Mouse (Mus musculus): ENCODE measurements around the gene C2cd3.
A peak's percentile ranks its signal among the peaks of the same experiment; 100 is the strongest.

C2cd3 gene

DNA sequence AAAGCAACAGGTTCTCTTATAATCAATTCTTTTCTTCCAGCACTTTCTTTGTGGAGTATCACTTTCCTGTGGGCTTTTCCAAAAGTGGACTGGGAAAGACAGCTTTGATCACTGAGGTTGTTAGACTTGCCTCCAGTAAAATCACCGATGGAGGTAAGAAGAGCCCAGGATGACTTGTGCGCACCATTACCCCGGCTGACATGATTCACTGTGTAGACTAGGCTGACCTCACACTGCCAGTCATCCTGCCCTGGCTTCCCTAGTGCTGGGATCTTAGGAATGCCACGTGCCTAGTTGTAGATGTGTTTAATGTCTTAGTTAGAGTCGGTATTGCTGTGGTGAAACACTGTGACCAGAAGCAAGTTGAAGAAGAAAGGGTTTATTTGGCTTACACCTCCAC is 35.6 kb downstream of the C2cd3 start:
- no peak for DNase-seq

- no peak for DNase-seq
Observed at GRCm38 (mm10) chr7:100408684-100409083, 36.7 kb downstream of the C2cd3 start.

DNA sequence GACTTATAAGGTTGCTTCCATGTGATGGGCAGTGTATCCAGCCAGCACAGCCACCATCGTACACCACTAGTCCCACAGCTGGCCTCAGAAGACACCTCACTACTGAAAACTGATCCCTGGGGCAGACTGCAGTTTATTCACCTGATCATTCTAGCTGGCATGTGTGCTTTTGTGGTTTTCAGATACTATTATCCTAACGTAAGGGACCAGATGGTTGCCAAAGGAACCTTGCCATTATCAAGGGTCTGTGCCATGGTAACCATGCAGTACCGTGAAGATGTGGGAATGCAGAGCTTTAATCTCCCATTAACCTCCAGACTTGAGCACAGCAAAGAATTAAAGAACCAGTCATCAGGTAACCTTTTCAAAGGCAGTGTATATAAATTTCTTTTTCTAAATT is 53.8 kb downstream of the C2cd3 start:
- no peak for DNase-seq

GRCm38 (mm10) chr7:100429102-100429501 is 57.1 kb downstream of the C2cd3 start:
- peak; percentile 60 to 70 for DNase-seq

DNA sequence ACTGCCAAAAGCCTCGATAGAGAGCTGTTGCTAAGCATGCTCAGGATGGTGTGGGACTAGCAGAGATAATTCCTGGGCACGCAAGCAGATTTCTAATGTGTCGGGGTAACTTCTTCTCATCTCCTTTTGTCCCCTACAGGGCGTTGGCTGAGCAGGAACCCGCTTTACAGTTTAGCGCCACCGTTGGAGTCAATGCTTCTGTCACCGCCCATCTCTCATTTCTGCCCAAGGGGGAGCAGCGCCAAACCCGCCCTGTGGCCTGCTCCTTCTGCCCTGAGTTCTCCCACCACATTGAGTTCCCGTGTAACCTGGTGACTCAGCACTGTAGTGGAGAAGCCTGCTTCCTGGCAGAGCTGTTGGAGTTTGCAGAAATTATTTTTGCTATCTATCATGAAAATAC is 57.9 kb downstream of the C2cd3 start:
- DNase-seq: no peak

- DNase-seq: peak in 1 of 2 experiments; percentile 41
Observed at GRCm38 (mm10) chr7:100431103-100431502, 59.1 kb downstream of the C2cd3 start.

DNA sequence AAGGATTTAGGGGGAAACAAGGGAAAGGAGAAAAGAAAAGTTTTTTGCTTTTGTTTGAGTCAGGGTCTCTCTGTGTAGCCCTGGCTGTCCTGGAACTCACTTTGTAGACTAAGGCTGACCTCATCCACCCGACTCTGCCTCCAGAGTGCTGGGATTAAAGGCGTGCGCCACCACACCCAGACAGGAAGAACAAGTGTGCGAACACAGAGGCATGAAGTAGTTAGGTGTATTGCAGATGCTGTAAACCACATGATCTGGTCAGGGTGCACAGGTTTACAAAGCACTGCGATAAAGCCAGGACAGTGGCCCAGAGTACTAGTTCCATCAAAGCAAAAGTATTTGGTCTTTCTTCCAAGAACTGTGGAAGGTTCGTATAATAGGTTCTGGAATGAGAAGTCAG is 61.3 kb downstream of the C2cd3 start:
- DNase-seq: no peak

- DNase-seq: no peak
Observed at GRCm38 (mm10) chr7:100443728-100444127, 71.7 kb downstream of the C2cd3 start.

DNA sequence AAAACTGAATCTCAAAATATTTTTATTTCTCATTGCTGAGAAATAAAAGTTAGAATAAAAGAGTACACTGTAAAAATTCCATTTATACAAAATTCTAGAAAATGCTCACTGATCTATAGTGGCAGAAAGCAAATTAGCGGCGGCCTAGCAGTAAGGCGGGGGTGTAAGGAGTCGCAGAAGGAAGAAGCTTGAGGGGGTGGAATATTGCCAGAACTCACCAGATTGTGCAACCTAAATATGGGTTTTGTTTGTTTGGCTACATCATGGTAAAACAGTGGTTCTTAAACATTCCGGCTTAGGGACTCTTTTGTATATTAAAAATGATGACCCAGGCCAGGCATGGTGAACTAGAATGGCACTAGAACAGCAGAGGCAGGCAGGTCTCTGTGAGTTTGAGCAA is 74.2 kb downstream of the C2cd3 start:
- DNase-seq: no peak

DNA sequence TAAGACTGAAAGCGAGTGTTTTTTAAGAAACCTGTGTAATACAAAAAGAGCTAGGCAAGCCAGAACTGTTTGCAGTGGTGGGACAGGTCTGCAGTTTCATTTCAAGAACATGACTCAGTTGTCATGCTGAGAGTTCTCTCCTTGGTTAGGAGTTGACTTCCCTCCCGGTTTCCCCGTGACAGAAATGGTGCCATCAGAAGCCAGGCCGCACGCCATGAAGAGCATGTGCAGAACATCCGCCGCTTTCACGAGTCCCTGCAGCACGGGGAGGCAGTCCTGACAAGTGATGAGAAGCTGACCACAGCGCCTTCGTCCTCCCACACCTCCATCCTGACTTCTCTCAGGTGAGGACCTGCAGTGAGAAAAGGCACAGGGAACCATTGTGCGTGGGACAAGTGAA is 76.5 kb downstream of the C2cd3 start:
- DNase-seq: no peak

GRCm38 (mm10) chr7:100448985-100449384 is 77.0 kb downstream of the C2cd3 start:
- no peak for DNase-seq

GRCm38 (mm10) chr7:100458153-100458552 is 86.1 kb downstream of the C2cd3 start:
- no peak for DNase-seq

- no peak for DNase-seq
Observed at GRCm38 (mm10) chr7:100459862-100460261, 87.8 kb downstream of the C2cd3 start.

DNA sequence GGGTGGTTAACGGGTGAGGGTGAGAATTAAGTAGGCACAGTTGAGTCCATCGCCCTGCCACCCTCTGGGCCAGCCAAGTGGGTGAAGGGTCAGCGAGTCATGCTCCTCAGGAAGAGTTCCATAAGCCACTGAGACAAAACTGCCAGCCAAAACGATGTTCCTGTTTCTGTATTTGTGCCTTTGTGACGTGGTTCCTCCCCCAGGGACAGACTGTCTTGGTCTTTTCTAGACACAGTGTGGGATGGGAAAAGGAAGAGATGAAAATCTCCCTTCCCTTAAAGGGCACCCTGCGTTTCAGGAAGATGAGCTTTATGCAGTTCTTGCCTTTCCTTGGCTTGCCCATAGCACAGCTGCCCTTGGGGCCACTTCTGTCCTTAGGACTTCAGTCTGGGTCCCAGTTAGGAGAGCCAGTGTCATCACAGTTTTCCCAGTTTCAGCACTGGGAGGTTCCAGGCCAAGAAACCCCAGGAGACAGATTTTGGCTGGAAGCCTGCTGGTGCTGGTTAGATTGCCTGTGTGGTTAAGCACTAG is 89.7 kb downstream of the C2cd3 start:
- DNase-seq: peak; percentile 89 to 93

GRCm38 (mm10) chr7:100463194-100463593 is 91.2 kb downstream of the C2cd3 start:
- no peak for DNase-seq

GRCm38 (mm10) chr7:100463757-100464156 is 91.7 kb downstream of the C2cd3 start:
- peak; percentile 64 to 83 for DNase-seq

- DNase-seq: peak in 1 of 2 experiments; percentile 27
Observed at GRCm38 (mm10) chr7:100464248-100464647, 92.2 kb downstream of the C2cd3 start.

DNA sequence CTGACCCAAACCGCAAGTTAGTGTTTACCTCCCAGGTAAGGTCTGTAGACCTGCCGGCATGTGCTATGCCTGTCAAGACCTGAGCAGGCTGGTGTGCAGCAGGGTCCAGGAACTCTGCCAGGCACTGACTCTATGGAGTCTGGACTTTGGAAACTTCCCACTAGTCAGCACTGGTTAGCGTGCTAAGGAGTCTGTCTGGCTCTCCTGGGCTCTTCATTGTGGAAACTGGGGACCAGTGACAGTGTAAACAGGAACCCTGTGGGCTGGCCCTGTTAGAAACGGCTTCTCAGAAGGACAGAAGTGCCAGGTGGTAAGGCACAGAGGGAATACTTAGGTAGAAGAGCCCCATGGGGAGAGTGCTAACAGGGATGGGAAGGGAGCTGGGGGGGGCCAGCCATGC is 93.2 kb downstream of the C2cd3 start:
- peak; percentile 84 to 91 for DNase-seq

DNA sequence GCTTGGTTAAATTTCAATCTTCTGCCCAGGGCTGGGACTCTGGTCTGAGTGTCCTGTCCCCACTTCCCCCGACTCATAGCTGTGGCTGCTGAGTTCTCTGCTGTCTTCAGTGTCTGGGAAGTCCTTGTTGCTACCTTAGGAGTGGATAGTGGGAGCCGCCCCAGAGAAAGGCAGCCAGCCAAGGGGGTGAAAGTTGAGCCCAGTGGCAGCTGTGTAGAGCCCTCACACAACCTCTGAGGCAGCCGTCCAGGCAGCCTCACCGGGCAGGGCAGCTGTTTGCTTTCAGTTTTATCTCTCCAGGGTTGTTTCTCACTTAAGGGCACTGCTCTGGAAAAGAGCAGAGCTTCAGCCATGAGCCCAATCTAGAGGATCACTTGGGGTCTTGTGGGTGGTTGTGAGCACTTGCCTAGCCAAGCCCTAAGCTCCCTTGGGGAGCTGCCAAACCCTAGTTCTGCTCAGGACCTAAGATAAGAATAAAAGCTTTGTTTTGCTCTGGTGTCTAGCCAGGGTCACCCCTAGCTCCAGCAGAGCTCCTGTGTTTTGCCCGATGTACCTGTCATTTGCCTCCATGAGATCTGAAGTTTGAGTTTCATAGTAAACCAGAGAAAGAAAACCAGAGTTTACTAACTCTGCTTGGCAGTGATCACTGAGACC is 93.8 kb downstream of the C2cd3 start:
- peak; percentile 94 for DNase-seq

- no peak for DNase-seq
Observed at GRCm38 (mm10) chr7:100466781-100467510, 94.9 kb downstream of the C2cd3 start.

GRCm38 (mm10) chr7:100468761-100469160 is 96.7 kb downstream of the C2cd3 start:
- no peak for DNase-seq

DNA sequence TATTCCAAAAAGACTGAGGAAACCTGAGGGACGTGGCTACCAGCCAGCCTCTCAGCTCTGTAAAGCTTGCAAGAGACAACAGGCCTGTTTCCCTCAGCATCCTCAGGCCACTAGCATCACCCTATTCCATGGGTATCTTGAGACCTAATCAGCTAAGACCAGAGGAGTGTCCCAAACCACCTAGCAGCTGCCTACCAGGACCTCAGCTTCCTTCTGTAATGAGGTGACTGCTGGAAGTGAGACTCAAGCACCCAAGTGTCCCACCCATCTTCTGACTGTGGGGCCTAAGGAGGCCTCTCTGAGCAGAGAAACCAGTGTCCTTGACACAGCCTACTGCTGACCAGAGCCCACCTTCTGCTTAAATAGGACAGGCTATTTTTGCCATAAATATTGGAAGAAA is 97.5 kb downstream of the C2cd3 start:
- no peak for DNase-seq

DNA sequence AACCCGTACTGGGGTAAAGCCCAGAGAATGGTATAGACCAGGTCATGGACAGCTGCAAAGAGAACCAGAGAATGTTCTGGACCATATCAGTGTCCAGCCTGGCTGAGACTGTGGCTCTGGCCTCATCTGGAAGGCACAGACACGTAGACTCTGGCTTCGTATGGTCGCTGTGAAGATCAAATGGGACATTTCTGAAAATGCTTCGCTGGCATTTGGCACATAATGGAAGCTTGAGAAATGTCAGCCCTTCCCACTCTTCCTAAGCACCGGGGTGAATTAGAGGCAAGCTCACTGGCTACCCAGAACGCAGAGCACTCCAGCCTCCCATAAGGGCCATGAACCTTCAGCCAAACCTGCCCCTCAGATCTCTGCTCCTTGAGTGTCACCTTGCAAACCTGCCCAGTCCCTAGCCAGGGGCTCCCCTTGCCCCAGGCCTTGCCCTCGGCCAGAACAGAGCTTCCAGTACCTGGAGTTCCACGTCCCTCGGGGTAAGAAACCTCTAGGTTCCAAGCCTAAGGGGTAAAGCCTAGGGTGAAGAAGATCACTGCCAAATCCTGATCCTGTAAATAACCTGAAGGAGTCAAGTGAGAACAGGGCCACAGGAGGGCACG is 98.9 kb downstream of the C2cd3 start:
- DNase-seq: no peak

DNA sequence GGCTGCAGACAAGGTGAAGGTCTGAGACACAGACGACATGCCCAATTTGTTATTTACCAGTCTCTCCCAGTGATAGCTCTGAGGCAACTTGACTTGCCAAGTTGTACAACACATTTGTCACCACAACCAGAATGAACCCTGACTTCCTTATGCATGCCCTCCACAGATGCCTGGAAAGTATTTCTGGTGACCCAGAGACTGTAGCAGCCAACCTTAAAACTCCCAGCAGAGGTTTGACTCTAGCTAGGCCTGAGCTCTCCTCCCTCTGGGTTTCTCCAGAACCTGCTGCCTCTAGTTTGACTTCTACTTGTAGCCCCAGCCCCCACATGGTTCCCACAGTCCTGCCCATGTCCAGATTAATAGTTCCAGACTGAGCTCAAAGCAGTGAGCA is 99.4 kb downstream of the C2cd3 start:
- no peak for DNase-seq

Data from kidney, postnatal 36 days (tissue).